Mouse (Mus musculus): ENCODE results near the gene A430005L14Rik.
"Not testable (repeated sequence)": the region's sequence is repeated elsewhere in the genome, so short reads cannot be mapped to it uniquely, and the experiment has no call there.

Gene A430005L14Rik

GRCm38 (mm10) chr4:153956569-153957405 lies at the start of gene A430005L14Rik:
A430005L14Rik (plus strand) TSS chr4:153957237.
- DNase-seq (ENCODE audit: low spot score) = peak; percentile 87

GRCm38 (mm10) chr4:153907573-153907972 lies 49.5 kb upstream of the A430005L14Rik start:
- DNase-seq (ENCODE audit: low spot score) = no peak

GRCm38 (mm10) chr4:153913635-153914034 lies 43.4 kb upstream of the A430005L14Rik start:
- no peak for DNase-seq (ENCODE audit: low spot score)

- no peak for DNase-seq (ENCODE audit: low spot score)
These were observed 39.1 kb upstream of the A430005L14Rik start for GRCm38 (mm10) chr4:153917773-153918500.

GRCm38 (mm10) chr4:153920517-153921233 lies 36.4 kb upstream of the A430005L14Rik start:
- no peak for DNase-seq (ENCODE audit: low spot score)

GRCm38 (mm10) chr4:153922090-153922489 lies 34.9 kb upstream of the A430005L14Rik start:
- not testable (repeated sequence) for DNase-seq (ENCODE audit: low spot score)

GRCm38 (mm10) chr4:153928772-153929299 lies 28.2 kb upstream of the A430005L14Rik start:
- no peak for DNase-seq (ENCODE audit: low spot score)

- no peak for DNase-seq (ENCODE audit: low spot score)
These were observed 27.6 kb upstream of the A430005L14Rik start for GRCm38 (mm10) chr4:153929425-153929824.

GRCm38 (mm10) chr4:153929921-153930320 lies 27.1 kb upstream of the A430005L14Rik start:
- DNase-seq (ENCODE audit: low spot score) = peak; percentile 50

GRCm38 (mm10) chr4:153943243-153943642 lies 13.8 kb upstream of the A430005L14Rik start:
- DNase-seq (ENCODE audit: low spot score) = no peak

GRCm38 (mm10) chr4:153944261-153944660 lies 12.8 kb upstream of the A430005L14Rik start:
- DNase-seq (ENCODE audit: low spot score) = no peak

- DNase-seq (ENCODE audit: low spot score) = no peak
These were observed 11.3 kb upstream of the A430005L14Rik start for GRCm38 (mm10) chr4:153945741-153946140.

GRCm38 (mm10) chr4:153950372-153950771 lies 6.7 kb upstream of the A430005L14Rik start:
- no peak for DNase-seq (ENCODE audit: low spot score)

- no peak for DNase-seq (ENCODE audit: low spot score)
These were observed 5.9 kb upstream of the A430005L14Rik start for GRCm38 (mm10) chr4:153951150-153951549.

GRCm38 (mm10) chr4:153951692-153952091 lies 5.3 kb upstream of the A430005L14Rik start:
- no peak for DNase-seq (ENCODE audit: low spot score)

GRCm38 (mm10) chr4:153955651-153956050 lies 1.4 kb upstream of the A430005L14Rik start:
- no peak for DNase-seq (ENCODE audit: low spot score)

- DNase-seq (ENCODE audit: low spot score) = no peak
These were observed 610 bp downstream of the A430005L14Rik start for GRCm38 (mm10) chr4:153957444-153958250.

GRCm38 (mm10) chr4:153962631-153963030 lies 5.6 kb downstream of the A430005L14Rik start:
- DNase-seq (ENCODE audit: low spot score) = no peak

- DNase-seq (ENCODE audit: low spot score) = no peak
These were observed 9.6 kb downstream of the A430005L14Rik start for GRCm38 (mm10) chr4:153966651-153967050.

- no peak for DNase-seq (ENCODE audit: low spot score)
These were observed 10.5 kb downstream of the A430005L14Rik start for GRCm38 (mm10) chr4:153967556-153967955.

GRCm38 (mm10) chr4:153968063-153968462 lies 11.0 kb downstream of the A430005L14Rik start:
- DNase-seq (ENCODE audit: low spot score) = no peak
